Mouse (Mus musculus) gastrocnemius, postnatal 36 days (tissue): ENCODE data around the gene Shc2. TPM values are rescaled to one million over a fixed set of nuclear protein-coding genes. Genes with fewer than 3 reads are reported as not detected.

Experiments
- DNase-seq, 2 experiments: peaks; one replicate each; pipeline ENCODE4 v3.0.0; 2022
- intact Hi-C: fragments of 180-260 bp; cut with DNase I; formaldehyde crosslinking; loops from one replicate; pipeline ENCODE4 v1.15.1; 2025
- total RNA-seq, 2 experiments: library from RNA; stranded (reverse); gene quantifications; 2 replicates each; pipeline ENCODE4 v1.2.3; 2021

Shc2 gene
- total RNA-seq, 2 experiments from 2014 or later = 2.3 to 2.5 TPM

DNA sequence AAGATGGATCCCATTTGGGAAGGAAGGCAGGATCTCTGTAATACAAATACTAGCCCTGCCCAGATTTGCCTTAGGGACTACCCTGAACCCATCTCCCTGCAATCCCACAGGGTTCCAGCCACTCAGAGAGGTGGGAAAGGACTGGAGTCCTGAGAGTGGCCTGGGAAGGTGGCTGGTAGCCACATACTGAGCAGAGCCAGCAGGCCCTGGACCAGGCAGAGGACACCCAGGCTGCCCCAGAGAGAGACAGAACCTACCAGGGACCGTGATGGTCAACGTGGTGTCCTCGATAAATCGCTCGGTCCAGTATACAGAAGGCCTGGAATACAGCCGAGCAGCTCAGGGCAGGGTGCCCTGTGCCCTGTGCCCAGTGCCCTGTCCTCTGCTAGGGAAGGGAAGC lies 52.6 kb downstream of the Shc2 start:
- no peak for DNase-seq
- intact Hi-C loops = no loop called here

DNA sequence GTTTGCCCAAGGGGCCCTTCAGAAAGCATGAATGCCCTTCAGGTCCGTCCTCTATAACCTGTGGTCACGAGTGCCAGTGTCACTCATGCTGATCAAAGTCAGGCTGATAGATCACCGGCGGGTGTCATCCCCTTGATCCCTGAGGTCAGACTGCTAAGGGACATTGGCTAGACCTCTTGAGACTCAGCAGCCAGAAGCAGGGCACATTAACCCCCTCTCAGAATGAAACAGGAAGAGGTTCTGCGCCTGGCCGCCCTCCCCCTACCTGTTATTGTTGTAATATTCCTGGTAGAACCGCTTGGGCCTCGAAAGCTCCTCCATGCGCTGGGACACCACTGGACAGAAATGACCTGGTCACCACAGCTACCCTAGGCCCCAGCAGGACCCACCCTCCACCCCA lies 53.3 kb downstream of the Shc2 start:
- DNase-seq = no peak
- intact Hi-C loops = no loop called here

DNA sequence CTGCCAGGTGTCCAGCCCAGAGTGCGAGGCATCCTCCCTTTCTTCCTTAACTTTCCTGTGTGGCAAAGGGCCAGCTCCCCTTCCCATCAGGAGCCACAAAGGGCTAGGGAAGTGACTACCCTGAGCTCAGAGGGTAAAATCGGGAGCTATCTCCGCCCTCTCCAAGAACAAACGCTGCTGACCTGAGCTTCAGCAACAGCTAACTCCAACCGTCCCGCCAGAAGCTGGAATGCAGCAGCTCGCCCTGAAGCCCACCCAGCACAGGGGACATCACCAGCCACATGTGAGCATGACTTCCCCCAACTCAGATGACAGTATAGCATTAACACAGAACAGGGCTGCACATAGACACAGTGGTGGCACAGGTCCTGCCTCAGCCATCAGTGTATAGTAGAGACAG lies 53.7 kb downstream of the Shc2 start:
- intact Hi-C loops = no loop called here

DNA sequence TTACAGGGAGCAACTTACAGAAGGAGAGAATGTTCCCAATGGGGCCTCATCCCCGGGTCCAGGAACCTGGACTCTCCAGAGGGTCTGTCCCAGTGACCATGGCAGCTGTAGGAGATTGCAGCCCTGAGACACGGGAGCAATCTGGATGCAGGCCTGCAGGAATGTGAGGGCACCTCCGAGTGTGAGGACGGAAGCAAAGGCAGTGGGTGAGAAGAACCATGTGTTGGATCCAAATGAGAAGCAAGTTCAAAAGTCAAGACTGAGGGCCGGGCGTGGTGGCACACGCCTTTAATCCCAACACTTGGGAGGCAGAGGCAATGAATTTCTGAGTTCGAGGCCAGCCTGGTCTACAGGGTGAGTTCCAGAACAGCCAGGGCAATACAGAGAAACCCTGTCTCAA lies 56.2 kb downstream of the Shc2 start:
- intact Hi-C loops = no loop called here
- DNase-seq = no peak

More for the DNA sequence above, 53.7 kb downstream of the Shc2 start:
- no peak for DNase-seq

DNA sequence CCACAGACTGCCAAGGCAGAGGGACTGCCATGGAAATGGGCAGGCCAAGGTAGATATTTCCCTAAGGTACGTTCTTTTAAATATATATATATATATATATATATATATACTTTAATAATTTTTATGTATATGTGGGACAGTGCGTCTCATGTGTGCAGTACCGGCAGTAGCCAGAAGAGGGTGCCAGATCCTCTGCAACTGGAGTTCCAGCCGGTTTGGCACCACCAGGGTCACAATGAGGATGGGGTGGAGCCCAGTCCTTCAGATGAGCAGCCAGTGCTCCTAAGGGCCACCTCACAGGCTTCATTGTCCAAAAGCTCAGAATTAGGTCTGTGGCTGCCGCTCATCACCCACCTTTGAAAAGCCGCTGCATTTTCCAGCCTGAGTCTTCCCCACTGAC lies 56.9 kb downstream of the Shc2 start:
- no peak for DNase-seq
- intact Hi-C loops = no loop called here

DNA sequence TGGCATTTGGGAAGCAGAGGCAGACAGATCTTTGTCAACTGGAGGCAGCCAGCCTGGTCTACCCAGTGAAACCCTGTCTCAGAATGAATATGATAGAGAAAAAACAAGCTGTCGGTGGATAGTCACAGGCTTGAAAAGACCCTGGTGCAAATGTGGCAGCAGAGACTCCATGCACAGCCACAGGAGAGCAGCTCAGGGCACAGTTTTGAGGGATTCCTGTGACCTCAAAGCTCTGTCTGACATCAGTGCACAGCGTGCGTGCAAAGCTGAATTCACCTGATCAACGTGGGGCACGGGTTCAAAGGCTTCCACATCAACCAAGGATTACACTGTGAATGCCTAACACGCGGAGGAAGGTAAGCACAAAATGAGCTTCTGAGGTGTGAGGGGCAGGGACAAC lies 57.4 kb downstream of the Shc2 start:
- intact Hi-C loops = no loop called here
- DNase-seq = no peak

DNA sequence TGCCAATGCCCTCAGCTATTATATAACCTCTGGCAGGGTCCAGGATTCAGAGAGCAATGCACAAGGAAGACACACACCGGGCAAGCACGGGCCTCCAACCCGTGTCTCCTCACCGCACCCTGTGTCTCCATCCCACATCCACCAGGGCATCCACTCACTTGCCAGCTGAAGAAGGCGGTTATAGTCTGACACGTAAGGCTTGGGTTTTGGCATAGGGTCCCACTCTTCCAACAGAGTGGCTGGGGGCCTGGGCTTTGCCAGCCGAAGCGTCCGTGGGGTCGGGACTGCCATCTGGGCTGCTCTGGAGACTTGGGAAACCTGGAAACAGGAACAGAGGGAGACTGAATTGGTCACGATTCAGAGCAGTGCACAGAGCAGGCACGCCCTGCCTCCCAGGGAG lies 57.9 kb downstream of the Shc2 start:
- DNase-seq = no peak
- intact Hi-C loops = no loop called here

DNA sequence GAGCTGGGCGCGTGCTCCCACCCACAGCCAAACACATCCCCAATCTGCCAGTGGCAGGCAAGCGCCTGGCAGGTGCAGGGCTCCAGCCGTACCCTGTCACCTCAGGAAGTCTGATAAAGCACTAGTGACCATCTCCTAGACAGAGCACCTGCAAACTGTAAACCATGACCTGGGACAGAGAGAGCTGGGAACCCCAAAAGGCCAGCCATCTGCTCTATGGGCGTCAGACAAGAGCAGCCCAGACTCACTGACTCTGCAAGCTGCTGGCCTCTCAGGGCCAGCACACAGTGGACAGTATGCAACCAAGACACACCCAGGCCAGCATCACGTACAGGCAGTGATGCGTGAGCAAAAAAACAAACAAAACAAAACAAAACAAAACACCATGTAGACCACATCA lies 58.8 kb downstream of the Shc2 start:
- intact Hi-C loops = no loop called here
- no peak for DNase-seq

DNA sequence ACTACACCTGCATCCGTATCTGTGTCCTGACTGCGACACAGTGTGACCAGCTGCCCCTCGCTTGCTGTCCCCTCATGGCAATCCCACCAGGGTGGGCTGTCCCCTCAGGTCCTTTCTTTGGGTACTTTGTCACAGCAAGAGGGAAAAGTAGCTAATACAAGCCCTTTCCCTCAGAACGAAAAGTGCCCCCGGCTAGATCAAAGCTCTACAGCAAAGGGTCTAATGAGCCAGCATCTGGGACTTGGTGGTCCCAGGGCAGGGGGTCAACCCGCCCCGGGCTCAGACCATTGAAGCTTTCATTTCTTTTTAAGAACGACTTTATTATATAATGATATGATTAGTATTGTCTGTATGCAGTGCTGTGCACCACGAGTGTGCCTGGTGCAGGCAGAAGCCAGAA lies 59.4 kb downstream of the Shc2 start:
- intact Hi-C loops = no loop called here
- no peak for DNase-seq

DNA sequence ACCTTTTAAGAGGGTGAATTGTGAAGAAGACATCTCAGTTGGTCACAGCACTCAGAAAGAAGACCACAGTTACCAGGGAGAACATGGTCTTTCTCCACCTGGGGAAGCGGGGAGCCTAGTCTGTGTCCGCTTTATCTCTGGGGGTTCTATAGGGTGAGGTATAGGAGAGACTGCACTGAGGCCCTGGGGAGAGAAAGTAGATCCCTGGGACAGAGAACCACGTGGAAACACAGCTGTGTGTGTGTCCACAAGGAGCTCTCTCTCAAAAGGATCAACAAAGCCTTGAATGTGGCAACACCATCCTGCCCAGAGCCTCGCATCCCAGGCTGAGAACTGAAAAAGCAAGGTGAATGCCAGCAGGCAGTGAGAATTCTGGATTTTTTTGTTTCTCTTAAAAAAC lies 60.3 kb downstream of the Shc2 start:
- DNase-seq = no peak
- intact Hi-C loops = no loop called here

DNA sequence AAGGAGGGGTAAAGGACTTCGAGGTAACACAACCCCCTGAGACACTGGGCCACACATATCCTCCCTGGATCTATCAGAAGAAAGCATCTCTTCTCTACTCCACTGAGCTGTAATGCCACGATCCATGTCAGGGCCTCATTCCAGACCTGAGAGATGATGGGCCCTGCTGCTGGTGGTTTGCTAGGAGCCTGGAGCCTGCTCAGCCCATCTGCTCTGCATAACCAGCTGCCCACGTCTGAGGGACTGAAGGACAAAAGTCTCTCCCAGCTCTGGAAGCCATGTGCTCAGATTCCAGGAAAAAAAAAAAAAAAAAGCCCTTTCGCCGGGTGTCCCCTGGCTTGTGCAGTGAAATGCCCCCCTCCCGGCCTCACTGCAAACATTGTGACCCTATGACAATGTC lies 62.0 kb downstream of the Shc2 start:
- intact Hi-C loops = no loop called here

DNA sequence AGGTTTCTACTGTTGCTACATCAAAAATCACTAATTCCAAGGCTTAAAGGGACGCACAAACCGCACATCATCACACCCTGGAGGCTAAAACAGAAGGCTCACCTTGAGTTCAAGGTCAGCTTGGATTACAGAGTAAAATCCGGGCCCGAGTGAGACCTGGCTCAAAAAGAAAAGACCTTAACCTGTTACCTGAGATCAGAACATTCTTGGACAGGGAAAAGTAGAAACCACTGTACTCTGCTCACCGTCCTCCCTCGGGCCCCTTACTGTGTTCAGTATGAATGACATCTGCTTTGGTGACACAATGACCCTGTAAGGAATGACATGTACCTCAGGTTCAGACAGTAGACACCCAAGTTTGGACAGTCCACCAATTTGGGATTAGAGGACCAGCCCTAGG lies 62.9 kb downstream of the Shc2 start:
- intact Hi-C loops = no loop called here
- no peak for DNase-seq

More for the DNA sequence above, 62.0 kb downstream of the Shc2 start:
- DNase-seq = no peak

DNA sequence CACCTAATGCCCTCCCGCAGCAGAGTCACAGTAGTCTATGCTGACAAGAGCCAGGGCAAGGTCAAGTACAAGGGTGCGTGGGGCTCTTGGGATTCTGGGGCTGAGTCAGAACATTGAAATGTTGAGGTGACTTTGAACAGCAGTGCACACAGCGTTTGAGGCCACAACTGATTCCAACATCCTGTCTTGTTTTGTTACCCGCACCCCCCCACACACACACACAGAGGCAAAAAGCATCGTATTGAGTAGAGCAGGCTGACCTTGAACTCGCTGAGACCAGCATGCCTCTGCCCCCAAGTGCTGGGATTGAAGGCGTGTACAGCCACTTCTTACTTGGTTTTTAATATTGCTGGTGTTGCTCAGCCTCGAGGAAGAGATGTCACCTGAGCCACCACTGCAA lies 63.4 kb downstream of the Shc2 start:
- no peak for DNase-seq
- intact Hi-C loops = no loop called here

DNA sequence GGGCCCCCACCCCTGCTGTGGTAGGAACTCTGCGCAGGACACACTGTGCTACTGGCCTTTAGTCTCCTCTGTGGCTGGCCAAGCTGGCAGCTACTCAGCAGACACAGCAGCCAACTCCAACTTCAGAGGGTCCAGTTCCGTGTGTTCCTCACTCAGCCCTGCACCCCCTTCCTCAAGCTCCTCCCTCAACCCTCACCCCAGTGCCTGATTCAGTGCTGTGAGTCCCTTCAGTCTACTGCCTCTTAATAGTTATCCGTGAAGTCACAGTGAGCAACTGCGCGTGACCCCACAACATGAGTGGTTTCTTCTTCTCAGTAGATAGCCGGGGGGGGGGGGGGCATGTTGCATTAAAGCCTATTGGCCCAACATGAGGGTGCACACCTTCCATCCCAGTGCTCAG lies 64.1 kb downstream of the Shc2 start:
- no peak for DNase-seq
- intact Hi-C loops = no loop called here

DNA sequence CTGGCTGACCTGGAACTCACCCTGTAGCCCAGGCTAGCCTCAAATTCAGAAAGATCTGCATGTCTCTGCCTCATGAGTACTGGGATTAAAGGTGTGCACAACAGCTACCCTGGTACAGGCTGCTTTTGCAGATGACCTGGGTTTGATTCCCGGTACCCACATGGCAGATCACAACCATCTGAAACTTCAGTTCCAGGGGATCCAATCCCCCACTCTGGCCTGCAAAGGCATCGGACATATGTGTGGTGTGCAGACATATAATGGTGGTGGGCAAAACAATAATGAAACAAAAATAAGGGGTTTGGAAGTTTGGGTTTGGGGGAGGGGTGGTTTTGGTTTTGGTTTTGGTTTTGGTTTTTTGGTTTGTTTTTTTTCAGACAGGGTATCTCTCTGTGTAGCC lies 66.4 kb downstream of the Shc2 start:
- no peak for DNase-seq
- intact Hi-C loops = no loop called here

DNA sequence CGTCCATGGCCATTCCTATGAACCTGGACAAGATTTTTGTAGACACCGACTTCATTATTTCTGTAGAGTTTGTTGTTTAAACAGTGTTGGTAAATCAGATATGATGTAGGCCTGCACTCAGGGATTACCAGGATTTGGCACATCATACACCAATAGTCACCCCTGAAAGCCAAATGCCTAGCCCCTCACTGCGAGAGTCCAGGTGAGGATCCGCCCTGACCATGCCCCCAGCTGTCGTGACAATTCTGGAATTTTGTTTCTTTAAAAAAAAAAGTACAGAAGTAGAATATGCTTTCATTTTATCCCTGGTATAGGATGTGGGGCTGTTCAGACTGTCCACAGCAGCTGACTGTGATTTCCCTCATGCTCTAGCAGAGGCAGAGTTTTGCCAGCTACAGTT lies 67.8 kb downstream of the Shc2 start:
- intact Hi-C loops = no loop called here
- no peak for DNase-seq

Other genes with a start within 250 kb of the Shc2 start
- not detected for gene Vmn2r83, start 169.2 kb downstream of the Shc2 start, total RNA-seq
- under 1 TPM; 0.56 to 0.96 TPM for gene Plpp2, start 104.1 kb downstream of the Shc2 start, total RNA-seq
- 10 to 100 TPM; 14.0 to 15.2 TPM for gene Mier2, start 82.7 kb downstream of the Shc2 start, total RNA-seq
- gene Theg, start 50.6 kb downstream of the Shc2 start, total RNA-seq = not detected
- under 1 TPM; 0.10 to 0.25 TPM for gene C2cd4c, start 23.9 kb downstream of the Shc2 start, total RNA-seq
- gene Odf3l2, start 7.8 kb upstream of the Shc2 start, total RNA-seq = 10 to 100 TPM; 55.1 to 58.1 TPM
- not detected for gene Madcam1, start 26.6 kb upstream of the Shc2 start, total RNA-seq
- gene Tpgs1, start 31.5 kb upstream of the Shc2 start, total RNA-seq = 10 to 100 TPM; 19.2 to 19.6 TPM
- gene Cdc34, start 44.3 kb upstream of the Shc2 start, total RNA-seq = 100 to 1,000 TPM; 344 to 378 TPM
- gene Gzmm, start 51.1 kb upstream of the Shc2 start, total RNA-seq = 1 to 10 TPM; 4.4 to 6.0 TPM
- 100 to 1,000 TPM; 528 to 635 TPM for gene Bsg, start 66.6 kb upstream of the Shc2 start, total RNA-seq
- under 1 TPM; 0.72 to 0.79 TPM for gene Hcn2, start 78.7 kb upstream of the Shc2 start, total RNA-seq
- 10 to 100 TPM; 29.4 to 33.2 TPM for gene Polrmt, start 108.7 kb upstream of the Shc2 start, total RNA-seq
- not detected for gene Fgf22, start 117.2 kb upstream of the Shc2 start, total RNA-seq
- 10 to 100 TPM; 35.1 to 40.1 TPM for gene Rnf126, start 129.0 kb upstream of the Shc2 start, total RNA-seq
- 1 to 10 TPM; 1.2 to 1.8 TPM for gene Fstl3, start 139.4 kb upstream of the Shc2 start, total RNA-seq
- gene Prss57, start 153.0 kb upstream of the Shc2 start, total RNA-seq = not detected
- gene Palm, start 155.7 kb upstream of the Shc2 start, total RNA-seq = 10 to 100 TPM; 13.8 to 21.4 TPM
- not detected for gene Misp, start 183.1 kb upstream of the Shc2 start, total RNA-seq
- 10 to 100 TPM; 17.2 to 17.4 TPM for gene Ptbp1, start 216.5 kb upstream of the Shc2 start, total RNA-seq
- gene Prtn3, start 236.6 kb upstream of the Shc2 start, total RNA-seq = not detected
- not detected for gene Plppr3, start 236.7 kb upstream of the Shc2 start, total RNA-seq
- gene Elane, start 248.3 kb upstream of the Shc2 start, total RNA-seq = not detected